Mouse (Mus musculus) splenic B cell, adult 2 months (primary cell): ENCODE results near the gene Tmem60.

ENCODE experiments used
- DNase-seq: peaks from one replicate; pipeline ENCODE4 v3.0.0-alpha.2; 2011; ENCODE audit warnings: low read depth, low spot score
- H3K27me3 ChIP-seq: 2 replicates; pipeline ENCODE4 v1.6.1; 2012; ENCODE audit warnings: mild to moderate bottlenecking, low read length, moderate library complexity, mixed read lengths; ENCODE audit not compliant: control insufficient read depth, poor library complexity, insufficient read depth, severe bottlenecking
- H3K36me3 ChIP-seq: 2 replicates; pipeline ENCODE4 v1.6.1; 2012; ENCODE audit warnings: mild to moderate bottlenecking, low read length, moderate library complexity, mixed read lengths; ENCODE audit not compliant: control insufficient read depth, poor library complexity, insufficient read depth, severe bottlenecking

Gene Tmem60

DNA sequence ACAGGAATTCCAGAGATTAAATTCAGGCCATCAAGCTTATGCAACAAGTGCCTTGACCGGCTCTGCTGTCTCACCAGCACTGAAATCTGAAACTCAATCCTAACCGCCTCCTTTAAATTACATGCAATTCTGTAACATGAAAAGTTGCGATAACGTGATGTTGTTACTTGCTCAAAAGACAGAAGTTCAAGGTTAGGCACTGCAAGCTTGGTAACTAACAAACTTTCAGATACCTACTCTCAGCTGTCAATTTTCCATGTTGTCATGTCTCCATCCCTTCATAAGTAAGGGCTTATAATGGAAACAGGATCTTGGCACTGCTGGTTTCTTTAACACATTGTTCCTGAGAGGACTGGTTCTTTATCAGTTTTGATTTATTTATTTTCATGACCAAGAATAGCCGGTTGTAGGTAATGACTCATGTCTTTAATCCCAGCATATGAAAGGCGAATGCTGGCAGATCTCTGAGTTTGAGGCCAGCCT lies 47.7 kb downstream of the Tmem60 start:
- Histone ChIP-seq H3K27me3 (no peaks in the 10 kb centered on the region), H3K36me3 (no peaks in the 10 kb centered on the region)
- peak; percentile 54 for DNase-seq

DNA sequence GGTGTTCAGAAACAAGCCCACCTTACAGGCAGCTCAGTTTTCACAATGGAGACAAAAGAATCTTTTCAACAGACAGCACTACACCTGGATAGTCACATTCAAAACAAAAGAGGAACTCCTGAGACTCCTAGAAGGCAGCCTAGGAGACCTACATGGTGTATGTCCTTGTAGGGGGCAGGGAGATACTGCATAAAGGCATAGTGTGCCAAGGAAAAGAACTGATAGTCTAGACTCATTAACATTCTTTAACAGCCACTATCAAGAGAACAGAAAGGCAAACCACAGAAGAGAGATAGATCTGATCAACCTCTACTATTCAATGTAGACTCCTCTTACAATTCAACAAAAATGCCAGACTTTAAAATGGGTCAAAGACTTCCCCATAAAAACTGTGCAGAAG lies 48.4 kb downstream of the Tmem60 start:
- Histone ChIP-seq H3K27me3 (no peaks in the 10 kb centered on the region), H3K36me3 (no peaks in the 10 kb centered on the region)
- peak; percentile 37 for DNase-seq

DNA sequence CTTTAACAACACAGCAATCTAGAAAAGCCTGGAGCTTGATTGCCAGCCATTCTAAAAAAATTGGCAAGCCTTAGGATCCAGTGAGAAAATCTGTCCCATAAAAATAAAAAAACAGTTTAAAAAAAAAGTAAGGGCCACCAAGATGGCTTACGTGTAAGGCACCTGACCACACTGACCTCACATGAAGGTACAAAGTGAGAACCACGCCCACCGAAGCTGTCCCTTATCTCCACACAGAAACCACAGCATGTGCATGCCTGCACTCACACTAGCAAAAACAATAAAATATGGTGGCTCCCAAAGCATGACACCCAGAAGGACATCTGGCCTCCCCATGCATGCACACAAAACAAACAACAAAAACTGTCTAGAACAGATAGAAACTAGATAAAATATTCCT lies 49.3 kb downstream of the Tmem60 start:
- Histone ChIP-seq H3K36me3 (no peaks in the 10 kb centered on the region), H3K27me3 (no peaks in the 10 kb centered on the region)
- peak; percentile 28 for DNase-seq

DNA sequence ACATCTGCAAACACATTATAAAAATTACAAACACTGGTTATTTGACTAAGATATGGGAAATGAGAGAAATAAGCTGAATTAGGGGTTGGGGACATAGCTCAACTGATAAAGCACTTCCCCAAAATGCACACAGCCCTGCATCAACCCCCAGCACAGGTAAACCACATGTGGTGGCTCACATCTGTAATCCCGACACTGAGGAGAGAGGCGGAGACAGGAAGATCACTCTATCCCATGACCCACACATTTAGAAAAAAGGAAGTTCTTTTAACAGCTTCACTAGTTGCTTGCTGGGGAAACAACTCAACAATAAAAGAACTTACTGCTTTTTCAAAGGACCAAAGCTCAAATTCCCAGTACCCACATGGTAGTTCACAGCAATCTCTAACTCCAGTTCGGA lies 50.6 kb downstream of the Tmem60 start:
- Histone ChIP-seq H3K36me3 (no peaks in the 10 kb centered on the region), H3K27me3 (no peaks in the 10 kb centered on the region)
- peak; percentile 90 for DNase-seq

DNA sequence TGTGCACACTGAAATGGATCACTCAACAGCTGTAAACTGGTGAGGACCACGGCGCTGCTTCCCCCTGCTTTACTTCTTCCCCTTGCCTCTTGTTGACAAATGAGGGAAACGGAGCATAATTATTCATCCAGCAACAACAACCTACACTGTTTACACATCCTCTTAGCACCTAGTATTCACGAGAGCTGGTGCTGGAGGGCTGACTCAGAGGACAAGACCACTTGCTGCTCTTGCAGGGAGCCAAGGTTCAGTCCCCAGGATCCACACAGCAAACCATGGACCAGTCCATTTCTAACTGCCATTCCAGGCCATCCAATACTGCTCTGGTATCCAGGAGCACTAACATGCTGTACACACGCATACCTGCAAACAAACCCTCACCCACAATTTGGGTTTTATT lies 53.9 kb downstream of the Tmem60 start:
- Histone ChIP-seq H3K27me3 (no peaks in the 10 kb centered on the region), H3K36me3 (peaks cover 2% of the 10 kb centered on the region; the same call in 1 of the 2 replicates)
- DNase-seq = peak; percentile 18
